Mouse (Mus musculus) liver, embryonic 14.5 days (tissue): ENCODE results near the gene Ube2t.

ENCODE experiments used
- CTCF ChIP-seq: IDR thresholded peaks from 2 replicates; pipeline ENCODE4 v1.5.1; 2016; ENCODE audit warnings: antibody characterized with exemption, low read depth, control low read depth
- EP300 ChIP-seq: IDR thresholded peaks from 2 replicates; pipeline ENCODE4 v1.6.1; 2016; ENCODE audit warnings: antibody characterized with exemption, low read depth

GRCm38 (mm10) chr1:134960634-134961033 lies 1.7 kb upstream of the Ube2t start:
- TF ChIP-seq CTCF (peak; percentile 42), EP300 (no peak)
